Mouse (Mus musculus) cerebellum, adult 11 months (tissue): ENCODE data around the gene Coq5.

Experiments
- DNase-seq: peaks from one replicate; pipeline ENCODE4 v3.0.0; 2022

Gene Coq5

GRCm38 (mm10) chr5:115279226-115280049 lies at the start of gene Coq5:
TSS of gene Coq5 (plus strand) at chr5:115279666.
- peak; percentile 88 for DNase-seq

- no peak for DNase-seq
These were observed 48.5 kb upstream of the Coq5 start for GRCm38 (mm10) chr5:115230830-115231551.

- no peak for DNase-seq
These were observed 47.8 kb upstream of the Coq5 start for GRCm38 (mm10) chr5:115231552-115232120.

- no peak for DNase-seq
These were observed 47.0 kb upstream of the Coq5 start for GRCm38 (mm10) chr5:115232516-115232915.

- DNase-seq, result no peak
These were observed 46.3 kb upstream of the Coq5 start for GRCm38 (mm10) chr5:115233031-115233780.

GRCm38 (mm10) chr5:115234519-115234918 lies 44.9 kb upstream of the Coq5 start:
- no peak for DNase-seq

- DNase-seq, result peak; percentile 68
These were observed 44.1 kb upstream of the Coq5 start for GRCm38 (mm10) chr5:115235323-115235771.

GRCm38 (mm10) chr5:115235786-115236263 lies 43.6 kb upstream of the Coq5 start, which contains the start of gene Pop5:
TSS of gene Pop5 (plus strand) at chr5:115235836.
- peak; percentile 91 for DNase-seq

- DNase-seq, result peak; percentile 92
These were observed 41.4 kb upstream of the Coq5 start for GRCm38 (mm10) chr5:115237803-115238728.

GRCm38 (mm10) chr5:115238729-115239195 lies 40.7 kb upstream of the Coq5 start:
- DNase-seq, result no peak

GRCm38 (mm10) chr5:115240191-115240590 lies 39.3 kb upstream of the Coq5 start:
- no peak for DNase-seq

- no peak for DNase-seq
These were observed 24.0 kb upstream of the Coq5 start for GRCm38 (mm10) chr5:115255472-115255871.

GRCm38 (mm10) chr5:115256909-115257546 lies 22.4 kb upstream of the Coq5 start:
- DNase-seq, result no peak

GRCm38 (mm10) chr5:115260356-115260755 lies 19.1 kb upstream of the Coq5 start:
- DNase-seq, result no peak

- DNase-seq, result no peak
These were observed 18.3 kb upstream of the Coq5 start for GRCm38 (mm10) chr5:115261141-115261540.

GRCm38 (mm10) chr5:115261880-115262279 lies 17.6 kb upstream of the Coq5 start:
- no peak for DNase-seq

GRCm38 (mm10) chr5:115262502-115263291 lies 16.8 kb upstream of the Coq5 start:
- no peak for DNase-seq

GRCm38 (mm10) chr5:115266340-115266739 lies 13.1 kb upstream of the Coq5 start:
- no peak for DNase-seq

- no peak for DNase-seq
These were observed 12.5 kb upstream of the Coq5 start for GRCm38 (mm10) chr5:115266787-115267468.
